Mouse (Mus musculus) heart, embryonic 11.5 days (tissue): ENCODE data around the gene Plk2. TPM values are rescaled to one million over a fixed set of nuclear protein-coding genes. Genes with fewer than 3 reads are reported as not detected.
"Not testable (repeated sequence)": the region's sequence is repeated elsewhere in the genome, so short reads cannot be mapped to it uniquely, and the experiment has no call there.

Source experiments
- ATAC-seq: fragments of 200-750 bp; cut with Nextera tagmentation; replicated peaks from 2 replicates; pipeline ENCODE4 v1.8.0; 2017; ENCODE audit warnings: moderate library complexity; ENCODE audit not compliant: insufficient number of reproducible peaks, low FRiP score, low TSS enrichment
- H3K27ac ChIP-seq: fragments of 300-500 bp; sonication (generic); 2 replicates; pipeline ENCODE4 v1.5.1; 2014; ENCODE audit warnings: mild to moderate bottlenecking, low read depth, low read length
- H3K27me3 ChIP-seq: fragments of 300-500 bp; sonication (generic); 2 replicates; pipeline ENCODE4 v1.6.1; 2014; ENCODE audit warnings: mild to moderate bottlenecking, low read length, mixed read lengths; ENCODE audit not compliant: control insufficient read depth, insufficient read depth
- H3K36me3 ChIP-seq: fragments of 300-500 bp; sonication (generic); 2 replicates; pipeline ENCODE4 v1.6.1; 2014; ENCODE audit warnings: mild to moderate bottlenecking, low read length, moderate library complexity, mixed read lengths; ENCODE audit not compliant: control insufficient read depth, insufficient read depth
- H3K4me1 ChIP-seq: fragments of 300-500 bp; sonication (generic); 2 replicates; pipeline ENCODE4 v1.6.1; 2014; ENCODE audit warnings: low read length; ENCODE audit not compliant: control insufficient read depth, insufficient read depth
- H3K4me2 ChIP-seq: fragments of 300-500 bp; sonication (generic); 2 replicates; pipeline ENCODE4 v1.6.1; 2014; ENCODE audit warnings: mild to moderate bottlenecking, moderate library complexity
- H3K4me3 ChIP-seq: fragments of 300-500 bp; sonication (generic); 2 replicates; pipeline ENCODE4 v1.5.1; 2014; ENCODE audit warnings: low read depth, low read length
- H3K9ac ChIP-seq: fragments of 300-500 bp; sonication (generic); 2 replicates; pipeline ENCODE4 v1.6.1; 2014; ENCODE audit warnings: mild to moderate bottlenecking, low read depth, low read length, moderate library complexity
- H3K9me3 ChIP-seq: fragments of 300-500 bp; sonication (generic); replicated peaks from 2 replicates; pipeline ENCODE4 v1.6.1; 2016; ENCODE audit warnings: low read length; ENCODE audit not compliant: control insufficient read depth
- WGBS: fragments of 180-500 bp; shearing (Covaris S2); extraction: QIAGEN DNeasy Blood & Tissue Kit; methylation state at CpG from one replicate; pipeline ENCODE4 v1.1.7; 2014; ENCODE audit not compliant: insufficient replicate concordance; 5-methylcytosine and 5-hydroxymethylcytosine counted together
- polyA plus RNA-seq: library from polyadenylated mRNA; unstranded; fragments of >200 nt; fragmentation: Nextera tagmentation; extraction: Ambion mirVana; gene quantifications from 2 replicates; pipeline ENCODE4 v1.2.1, GENCODE M21; 2014

Gene Plk2
- polyA plus RNA-seq, result 122 and 146 TPM in 2 replicates

GRCm38 (mm10) chr13:110394291-110395178 lies at the start of gene Plk2:
Gene Plk2, plus strand, starts transcription at chr13:110395046.
- Histone ChIP-seq H3K4me1 (peaks cover 12% of the 10 kb centered on the region), H3K4me2 (peak within 1 kb of the TSS; percentile 75), H3K27me3 (no peaks in the 10 kb centered on the region), H3K4me3 (peak within 1 kb of the TSS; percentile 86), H3K27ac (peak within 1 kb of the TSS; percentile 79), H3K9ac (peak within 1 kb of the TSS; percentile 96), H3K9me3 (no peaks in the 10 kb centered on the region; the same call in 1 of the 2 replicates), H3K36me3 (peaks cover 14% of the 10 kb centered on the region)
- ATAC-seq, result peak; percentile 91
- under 1% methylated on average over 64 of the region's 71 CpGs for WGBS

GRCm38 (mm10) chr13:110346707-110347106 lies 48.1 kb upstream of the Plk2 start:
- no peaks in the 10 kb centered on the region for H3K4me1 ChIP-seq
- H3K9me3 ChIP-seq, result no peaks in the 10 kb centered on the region
- ATAC-seq, result no peak
- WGBS, result 50% methylated on average over 7 of the region's 7 CpGs
- no peak overlapping the region for H3K27ac ChIP-seq
- H3K9ac ChIP-seq, result no peak overlapping the region
- H3K36me3 ChIP-seq, result no peaks in the 10 kb centered on the region
- no peak overlapping the region for H3K4me3 ChIP-seq
- H3K27me3 ChIP-seq, result no peaks in the 10 kb centered on the region
- H3K4me2 ChIP-seq, result no peak overlapping the region

- Histone ChIP-seq H3K4me3 (no peak overlapping the region), H3K9ac (no peak overlapping the region), H3K4me1 (no peaks in the 10 kb centered on the region), H3K9me3 (no peaks in the 10 kb centered on the region), H3K27me3 (no peaks in the 10 kb centered on the region), H3K27ac (no peak overlapping the region), H3K36me3 (no peaks in the 10 kb centered on the region), H3K4me2 (no peak overlapping the region)
- no peak for ATAC-seq
- WGBS, result 80% methylated on average over 6 of the region's 6 CpGs
These were observed 43.8 kb upstream of the Plk2 start for GRCm38 (mm10) chr13:110351051-110351450.

- no peaks in the 10 kb centered on the region for H3K36me3 ChIP-seq
These were observed 37.9 kb upstream of the Plk2 start, which contains the start of gene Gapt for GRCm38 (mm10) chr13:110356941-110357340. Gene Gapt, minus strand, starts transcription at chr13:110357199.

GRCm38 (mm10) chr13:110363722-110364121 lies 31.1 kb upstream of the Plk2 start:
- H3K4me3 ChIP-seq, result no peak overlapping the region
- H3K27me3 ChIP-seq, result no peaks in the 10 kb centered on the region
- H3K9ac ChIP-seq, result no peak overlapping the region
- no peak overlapping the region for H3K4me2 ChIP-seq
- H3K27ac ChIP-seq, result no peak overlapping the region
- no peaks in the 10 kb centered on the region for H3K36me3 ChIP-seq
- ATAC-seq, result no peak
- 75% methylated on average over 6 of the region's 6 CpGs for WGBS
- no peaks in the 10 kb centered on the region for H3K4me1 ChIP-seq
- no peaks in the 10 kb centered on the region for H3K9me3 ChIP-seq

More at GRCm38 (mm10) chr13:110356941-110357340, 37.9 kb upstream of the Plk2 start, which contains the start of gene Gapt:
- Histone ChIP-seq H3K4me1 (no peaks in the 10 kb centered on the region), H3K4me2 (no peak within 1 kb of the TSS), H3K4me3 (no peak within 1 kb of the TSS), H3K9me3 (no peaks in the 10 kb centered on the region), H3K9ac (no peak within 1 kb of the TSS), H3K27ac (no peak within 1 kb of the TSS), H3K27me3 (no peaks in the 10 kb centered on the region)
- 81% methylated on average over 2 of the region's 2 CpGs for WGBS
- no peak for ATAC-seq

GRCm38 (mm10) chr13:110366477-110366876 lies 28.4 kb upstream of the Plk2 start:
- no peaks in the 10 kb centered on the region for H3K36me3 ChIP-seq
- ATAC-seq, result no peak
- H3K9ac ChIP-seq, result no peak overlapping the region
- no peaks in the 10 kb centered on the region for H3K4me1 ChIP-seq
- H3K4me2 ChIP-seq, result no peak overlapping the region
- H3K4me3 ChIP-seq, result no peak overlapping the region
- 87% methylated on average over 3 of the region's 3 CpGs for WGBS
- no peaks in the 10 kb centered on the region for H3K9me3 ChIP-seq
- no peak overlapping the region for H3K27ac ChIP-seq
- H3K27me3 ChIP-seq, result no peaks in the 10 kb centered on the region

GRCm38 (mm10) chr13:110367961-110368555 lies 26.8 kb upstream of the Plk2 start:
- no peak overlapping the region for H3K4me2 ChIP-seq
- H3K36me3 ChIP-seq, result no peaks in the 10 kb centered on the region
- no peak overlapping the region for H3K4me3 ChIP-seq
- H3K9ac ChIP-seq, result no peak overlapping the region
- 53% methylated on average over 3 of the region's 3 CpGs for WGBS
- H3K27me3 ChIP-seq, result no peaks in the 10 kb centered on the region
- no peaks in the 10 kb centered on the region for H3K4me1 ChIP-seq
- no peaks in the 10 kb centered on the region for H3K9me3 ChIP-seq
- no peak for ATAC-seq
- H3K27ac ChIP-seq, result no peak overlapping the region

GRCm38 (mm10) chr13:110368556-110369040 lies 26.2 kb upstream of the Plk2 start:
- not testable (repeated sequence) for H3K27ac ChIP-seq

More at GRCm38 (mm10) chr13:110368556-110369040, 26.2 kb upstream of the Plk2 start:
- H3K4me2 ChIP-seq, H3K36me3 ChIP-seq, H3K4me1 ChIP-seq, H3K27me3 ChIP-seq, H3K9ac ChIP-seq, H3K4me3 ChIP-seq, H3K9me3 ChIP-seq, ATAC-seq: not testable (repeated sequence)
- 57% methylated on average over 6 of the region's 6 CpGs for WGBS
